Mouse (Mus musculus) embryonic stem cell, embryonic (primary cell): ENCODE data around the gene Ptma.

Source experiments
- CTCF ChIA-PET, 4 experiments: fragments of 300-600 bp in 2 of 4; fragments of 350-600 bp in 2 of 4; sonication (Branson Sonifier 250); formaldehyde crosslinking; loops; one replicate each; lab custom pipeline; 2022; ENCODE audit warnings: inconsistent platforms in 2 of 4; lab: Charles Lee
- POLR2A ChIA-PET, 4 experiments: fragments of 300-600 bp in 2 of 4; fragments of 350-600 bp in 2 of 4; sonication (Branson Sonifier 250); formaldehyde crosslinking; loops; one replicate each; lab custom pipeline; 2022; ENCODE audit warnings: antibody characterized with exemption in 4 of 4, inconsistent platforms in 1 of 4; lab: Charles Lee

Ptma gene

DNA sequence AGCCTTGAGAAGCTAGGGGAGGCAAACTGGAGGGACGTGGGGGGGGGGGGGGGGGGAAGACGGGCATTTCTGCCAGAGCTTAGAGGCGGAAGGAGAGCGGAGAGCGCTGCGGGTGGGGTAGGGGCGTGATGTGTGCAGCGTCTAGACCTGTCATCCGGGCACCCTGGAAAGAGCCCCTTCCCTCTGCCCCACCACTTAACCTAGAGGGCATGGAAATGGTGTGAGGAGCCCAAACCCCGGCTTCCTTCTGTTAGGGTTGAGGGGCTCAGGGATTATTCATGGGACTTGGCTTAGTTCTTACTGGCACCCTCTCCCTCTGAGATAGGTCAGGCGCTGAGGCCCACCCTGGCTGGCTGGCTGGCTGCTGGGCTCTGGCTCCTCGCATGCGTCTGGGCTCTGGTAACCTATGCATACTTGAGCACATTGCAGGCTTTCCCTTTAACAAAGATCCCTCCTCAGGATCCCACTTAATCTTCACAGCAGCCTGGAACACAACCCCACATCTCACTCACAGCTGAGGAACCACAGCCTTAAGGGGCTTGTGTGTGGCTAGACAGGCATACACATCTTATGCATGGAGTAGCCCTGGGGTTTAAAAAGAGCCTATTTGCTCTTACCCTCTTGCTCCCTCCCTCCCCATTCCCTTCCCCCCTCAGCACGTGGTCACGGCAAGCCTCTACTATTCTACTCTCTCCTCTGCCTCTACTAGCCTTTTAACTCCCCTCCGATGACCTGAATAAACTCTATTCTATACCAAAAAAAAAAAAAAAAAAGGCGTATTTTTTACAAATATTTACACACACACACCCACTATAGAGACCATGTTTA is 24.1 kb upstream of the Ptma start:
- ChIA-PET POLR2A (interaction anchor here (0.6 to 45.9 kb wide), 16 partner anchors 0 to 67 kb away, joined by 3 to 3848 read pairs (median 142); partner anchors contain the start of gene Ptma (in 3 of the 4)), CTCF (interaction anchor here in 3 of 4 experiments (0.5 to 9.9 kb wide), 18 partner anchors 12 to 91 kb away, joined by 3 to 142 read pairs (median 6); partner anchors contain the start of gene Ptma (in 1 of the 3))

DNA sequence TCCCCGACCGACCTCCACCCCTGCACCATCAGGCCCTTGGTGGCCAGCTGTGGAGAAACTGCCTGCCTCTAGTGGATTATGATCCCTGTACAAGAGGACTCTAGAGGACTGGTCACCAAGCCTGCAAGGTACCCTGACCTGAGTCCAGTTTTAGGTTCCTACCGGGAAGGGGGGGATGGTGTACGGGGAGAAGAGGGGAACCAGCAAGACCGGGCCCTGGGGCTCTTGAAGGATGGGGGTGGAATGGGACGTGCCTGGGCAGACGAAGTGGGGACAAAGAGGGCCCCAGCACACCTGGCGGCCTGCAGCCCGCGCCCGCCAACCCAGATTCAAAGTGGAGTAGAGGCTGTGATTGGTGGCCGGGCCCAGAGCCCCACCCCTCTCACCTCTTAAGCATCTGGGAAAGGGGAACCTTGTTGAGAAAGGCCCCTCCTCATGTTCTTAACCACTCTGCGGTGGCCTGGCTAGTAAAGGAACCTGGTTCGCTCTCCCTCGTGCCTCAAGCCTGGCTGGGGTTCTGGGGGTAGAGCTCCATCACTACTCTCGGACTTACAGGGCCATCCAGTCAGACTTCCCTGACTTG is 23.3 kb upstream of the Ptma start:
- ChIA-PET POLR2A (interaction anchor here (0.7 to 45.9 kb wide), 76 partner anchors 1 to 683 kb away, joined by 3 to 3848 read pairs (median 7); partner anchors contain the start of genes Ptma (in 4 of the 4), Ncl (in 3 of the 4), Cops7b (in 1 of the 4) and Pde6d (in 1 of the 4)), CTCF (interaction anchor here (0.5 to 9.9 kb wide), 39 partner anchors 9 to 128 kb away, joined by 3 to 142 read pairs (median 5); partner anchors contain the start of gene Ptma (in 3 of the 4))

DNA sequence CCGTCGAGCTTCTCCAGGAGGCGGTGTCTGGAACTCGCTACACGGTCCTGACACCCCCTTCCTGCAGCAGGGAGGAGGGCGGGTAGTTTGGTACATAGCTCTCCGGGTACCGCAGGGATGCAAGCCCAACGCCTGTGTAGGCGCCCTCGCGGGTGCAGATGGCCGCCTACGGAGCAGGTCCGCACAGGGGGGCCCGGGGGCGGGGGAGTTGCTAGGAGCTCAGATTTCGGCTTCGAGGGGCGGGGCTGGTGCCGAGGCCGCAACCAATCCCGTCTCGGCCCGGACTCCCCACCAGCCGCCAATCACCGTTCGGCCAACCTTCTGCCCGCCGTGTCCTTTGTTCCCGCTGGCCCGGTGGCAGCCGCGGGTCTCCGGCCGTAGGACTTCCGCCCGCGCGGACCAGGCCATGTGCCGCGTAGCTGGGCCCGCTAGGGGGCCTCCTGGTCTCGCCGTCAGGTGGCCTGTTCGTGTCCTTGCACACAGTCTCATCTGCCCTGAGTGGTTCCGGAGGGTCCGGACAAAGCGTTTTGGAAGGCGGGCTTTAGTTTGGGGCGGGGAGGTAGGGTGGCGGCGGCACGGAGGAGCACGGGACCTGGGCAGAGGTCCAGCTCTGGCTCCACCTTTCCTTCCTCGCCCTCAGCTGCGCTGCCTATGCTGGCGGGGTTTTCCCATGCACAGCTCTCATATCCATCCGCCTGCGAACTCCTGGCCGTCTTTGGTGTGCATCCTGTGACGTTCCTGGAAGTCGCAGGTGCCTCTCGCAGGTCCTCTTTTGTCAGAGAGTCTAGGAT is 22.4 kb upstream of the Ptma start:
- POLR2A ChIA-PET: interaction anchor here (0.5 to 45.9 kb wide), 93 partner anchors 2 to 722 kb away, joined by 3 to 3848 read pairs (median 5); partner anchors contain the start of genes Ptma (in 4 of the 4), Ncl (in 3 of the 4), Cops7b (in 1 of the 4) and Pde6d (in 1 of the 4)
- CTCF ChIA-PET: interaction anchor here (0.5 to 9.9 kb wide), 49 partner anchors 8 to 770 kb away, joined by 3 to 142 read pairs (median 4); partner anchors contain the start of gene Ptma (in 3 of the 4)

DNA sequence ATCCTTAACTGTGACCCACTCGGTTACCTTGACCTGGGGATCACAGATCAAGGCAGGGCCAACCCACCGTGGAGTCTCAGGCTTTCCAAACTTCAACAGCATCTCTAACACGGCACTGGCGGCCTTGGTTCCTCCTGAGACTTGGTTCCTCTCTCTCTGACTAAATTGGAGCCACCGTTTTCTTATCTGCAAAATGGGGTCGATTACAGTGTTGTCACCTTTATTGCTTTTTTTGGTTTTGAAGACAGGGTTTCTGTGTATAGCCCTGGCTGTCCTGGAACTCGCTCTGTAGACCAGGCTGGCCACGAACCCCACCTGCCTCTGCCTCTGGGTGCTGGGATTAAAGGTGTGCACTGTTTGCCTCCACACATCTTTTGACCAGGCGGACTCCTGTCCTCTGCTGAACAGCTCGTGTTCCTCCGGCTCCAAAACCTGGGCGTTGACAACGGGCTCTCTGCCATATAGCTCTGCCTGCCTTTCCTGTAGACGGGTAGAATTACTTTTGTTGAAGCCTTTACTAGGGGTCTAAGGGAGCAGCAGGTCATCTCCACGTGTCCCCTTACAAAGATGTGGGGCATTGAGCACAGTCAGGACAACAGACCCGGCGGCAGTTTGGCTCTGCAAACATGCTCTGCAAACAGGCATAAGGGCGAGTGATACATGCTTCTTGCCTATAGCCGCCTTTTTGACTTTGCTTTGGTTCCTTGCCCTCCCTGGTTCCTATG is 21.7 kb upstream of the Ptma start:
- POLR2A ChIA-PET: interaction anchor here (0.6 to 45.9 kb wide), 65 partner anchors 3 to 721 kb away, joined by 3 to 3848 read pairs (median 7); partner anchors contain the start of genes Ptma (in 4 of the 4), Ncl (in 3 of the 4), Cops7b (in 1 of the 4) and Pde6d (in 1 of the 4)
- CTCF ChIA-PET: interaction anchor here (0.8 to 9.9 kb wide), 34 partner anchors 8 to 145 kb away, joined by 3 to 142 read pairs (median 4); partner anchors contain the start of gene Ptma (in 2 of the 4)

DNA sequence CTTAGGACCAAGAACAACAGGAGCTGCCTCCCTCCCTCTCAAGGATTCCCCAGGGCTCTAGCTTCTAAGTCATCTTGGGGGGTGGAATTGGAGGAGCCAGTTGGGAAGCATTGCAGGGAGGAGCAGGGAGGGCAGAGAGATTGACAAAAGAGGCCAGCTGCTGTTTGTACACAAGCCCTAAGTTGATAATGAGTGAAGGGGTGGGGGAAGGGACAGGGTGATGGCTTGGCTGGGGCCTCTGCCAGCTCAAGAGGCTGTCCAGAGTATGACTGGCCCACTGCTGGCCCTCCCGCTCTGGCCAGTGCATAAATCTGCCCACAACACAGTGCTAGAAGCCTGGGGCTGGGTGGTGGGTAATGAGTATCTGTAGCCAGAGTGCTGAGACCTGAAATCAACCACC is 21.1 kb upstream of the Ptma start:
- ChIA-PET POLR2A (interaction anchor here (0.9 to 45.9 kb wide), 25 partner anchors 3 to 146 kb away, joined by 3 to 3848 read pairs (median 27); partner anchors contain the start of genes Ptma (in 4 of the 4), Ncl (in 2 of the 4), Cops7b (in 1 of the 4) and Pde6d (in 1 of the 4)), CTCF (interaction anchor here (0.8 to 9.9 kb wide), 14 partner anchors 9 to 116 kb away, joined by 3 to 142 read pairs (median 4); partner anchors contain the start of gene Ptma (in 2 of the 4))

DNA sequence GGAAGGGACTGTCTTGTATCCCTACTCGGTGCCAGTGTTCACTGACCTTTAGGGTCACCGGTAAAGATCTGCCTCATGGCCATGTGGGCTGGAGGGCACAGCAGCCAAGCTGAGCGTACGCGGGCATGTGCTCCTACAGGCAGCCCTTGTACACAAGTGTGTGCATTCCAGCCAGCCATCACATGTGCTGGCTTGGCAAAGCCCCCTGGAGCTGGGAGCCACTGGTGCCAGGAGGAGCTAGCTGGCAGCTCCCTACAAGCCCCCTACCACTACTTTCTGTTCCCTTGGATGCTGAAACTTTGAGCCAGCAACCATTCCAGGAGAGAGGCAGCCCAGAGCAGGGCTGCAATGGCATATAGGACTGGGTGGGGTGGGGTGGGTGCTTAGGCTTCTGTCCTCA is 20.1 kb upstream of the Ptma start:
- ChIA-PET POLR2A (interaction anchor here (0.6 to 45.9 kb wide), 19 partner anchors 4 to 148 kb away, joined by 3 to 3848 read pairs (median 7); partner anchors contain the start of genes Ptma (in 4 of the 4) and Ncl (in 1 of the 4)), CTCF (interaction anchor here in 3 of 4 experiments (0.7 to 9.9 kb wide), 8 partner anchors 8 to 39 kb away, joined by 3 to 142 read pairs (median 4); partner anchors contain the start of gene Ptma (in 1 of the 3))

DNA sequence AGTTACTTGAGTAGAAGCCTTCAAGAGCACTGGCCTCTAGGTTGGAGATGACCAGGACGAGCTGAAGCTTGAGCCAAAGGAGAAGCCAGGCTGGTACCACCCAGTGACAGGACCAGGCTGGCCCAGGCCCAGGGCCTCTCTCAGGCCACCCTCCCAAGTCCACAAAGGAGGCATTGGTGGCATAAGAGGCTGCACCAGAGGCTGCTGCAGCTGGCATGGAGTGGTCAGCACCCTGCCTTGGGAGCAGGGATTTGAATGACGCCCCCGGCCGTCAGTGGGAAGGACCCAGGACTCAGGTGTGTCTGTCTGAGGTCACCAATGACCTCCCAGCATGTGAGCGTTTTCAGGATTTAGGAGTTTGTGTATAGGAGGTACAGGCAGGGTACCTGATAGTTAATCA is 18.7 kb upstream of the Ptma start:
- POLR2A ChIA-PET: interaction anchor here (0.8 to 45.9 kb wide), 18 partner anchors 6 to 148 kb away, joined by 3 to 3848 read pairs (median 62); partner anchors contain the start of genes Ptma (in 4 of the 4) and Ncl (in 1 of the 4)
- CTCF ChIA-PET: interaction anchor here in 3 of 4 experiments (0.7 to 5.1 kb wide), 5 partner anchors 13 to 60 kb away, joined by 3 to 19 read pairs (median 3); partner anchors contain the start of gene Ptma (in 1 of the 3)

DNA sequence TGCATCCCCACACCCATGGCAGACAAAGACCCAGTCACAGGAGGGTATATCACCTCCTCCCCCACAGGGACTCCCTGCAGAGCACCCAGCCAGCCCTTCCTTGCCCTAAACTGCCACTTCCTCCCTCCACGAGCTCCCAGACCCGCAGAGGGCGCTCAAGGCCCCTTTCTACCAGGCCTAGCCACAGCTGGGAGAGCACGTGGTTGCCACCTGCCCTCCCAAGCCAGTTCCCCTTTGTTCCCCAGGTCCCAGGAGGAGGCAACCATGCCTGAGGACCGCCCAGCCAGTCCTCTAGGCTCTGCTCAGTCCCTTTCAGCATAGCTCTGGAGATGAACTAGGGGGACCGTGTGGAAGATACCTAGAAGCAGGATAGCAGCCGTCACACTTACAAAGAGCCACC is 17.1 kb upstream of the Ptma start:
- ChIA-PET CTCF (interaction anchor here (0.6 to 4.6 kb wide), 31 partner anchors 8 to 78 kb away, joined by 3 to 67 read pairs (median 7); partner anchors contain the start of gene Ptma (in 2 of the 4)), POLR2A (interaction anchor here (0.6 to 45.9 kb wide), 34 partner anchors 6 to 150 kb away, joined by 3 to 3848 read pairs (median 6); partner anchors contain the start of genes Ptma (in 4 of the 4), Ncl (in 2 of the 4), Pde6d (in 2 of the 4) and Cops7b (in 1 of the 4))

DNA sequence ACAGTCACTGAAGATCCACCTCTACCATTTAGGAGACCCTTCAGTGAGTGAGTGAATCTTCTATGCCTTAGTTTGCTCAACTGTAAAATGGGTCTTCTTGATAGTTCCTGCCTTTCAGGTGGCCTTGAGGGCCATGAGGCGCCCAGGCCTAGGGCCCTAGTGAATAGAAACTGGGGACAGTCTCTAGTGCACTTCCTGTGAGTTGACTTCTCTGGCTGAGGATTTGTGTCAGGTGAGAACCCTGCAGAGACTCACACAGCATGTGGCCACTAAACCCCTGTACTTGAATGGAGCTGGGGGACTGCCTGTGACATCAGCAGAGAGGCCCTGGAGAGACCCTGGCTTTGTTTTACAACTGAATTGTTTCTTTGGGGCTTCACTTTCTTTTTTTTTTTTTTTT is 16.3 kb upstream of the Ptma start:
- POLR2A ChIA-PET: interaction anchor here (0.5 to 45.9 kb wide), 42 partner anchors 5 to 447 kb away, joined by 3 to 3848 read pairs (median 5); partner anchors contain the start of genes Ptma (in 4 of the 4), Ncl (in 3 of the 4), Cops7b (in 1 of the 4) and Pde6d (in 1 of the 4)
- CTCF ChIA-PET: interaction anchor here (0.6 to 4.6 kb wide), 20 partner anchors 8 to 121 kb away, joined by 3 to 67 read pairs (median 8); partner anchors contain the start of gene Ptma (in 2 of the 4)

DNA sequence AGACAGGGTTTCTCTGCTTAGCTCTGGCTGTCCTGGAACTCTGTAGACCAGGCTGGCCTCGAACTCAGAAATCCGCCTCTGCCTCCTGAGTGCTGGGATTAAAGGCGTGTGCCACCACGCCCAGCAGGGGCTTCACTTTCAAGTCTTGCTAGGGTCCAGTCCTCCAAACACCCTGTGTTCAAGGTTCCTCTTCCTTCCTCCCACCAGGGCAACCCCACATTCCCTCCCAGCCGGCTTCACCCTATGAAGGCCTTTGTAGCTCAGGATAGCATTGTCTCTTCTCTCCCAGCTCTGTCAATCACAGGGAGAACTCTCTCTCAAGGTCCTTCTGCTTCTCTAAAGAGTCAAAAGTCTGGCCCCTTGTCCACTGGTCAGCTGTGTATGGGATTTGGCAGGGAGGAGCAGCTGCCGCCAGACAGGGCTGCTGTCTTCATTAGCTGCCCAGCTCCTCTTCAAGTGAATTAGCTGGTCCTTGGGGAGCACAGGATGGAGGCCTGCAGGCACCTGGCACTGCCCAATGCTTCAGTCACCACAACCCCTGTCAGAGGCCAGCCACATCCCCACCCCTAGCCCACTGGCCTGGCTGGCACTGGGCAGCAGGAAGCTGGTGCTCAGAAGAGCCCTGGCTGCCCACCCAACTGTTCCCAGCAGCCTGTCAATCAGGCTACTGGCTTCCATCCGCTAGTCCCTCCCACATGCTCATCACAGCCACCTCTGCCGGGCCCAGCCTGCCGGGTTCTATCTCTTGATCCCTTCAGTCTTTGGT is 15.7 kb upstream of the Ptma start:
- ChIA-PET POLR2A (interaction anchor here (0.5 to 45.9 kb wide), 40 partner anchors 4 to 447 kb away, joined by 3 to 3848 read pairs (median 5); partner anchors contain the start of genes Ptma (in 4 of the 4), Ncl (in 3 of the 4), Cops7b (in 1 of the 4) and Pde6d (in 1 of the 4)), CTCF (interaction anchor here (0.6 to 4.6 kb wide), 17 partner anchors 8 to 122 kb away, joined by 3 to 67 read pairs (median 9); partner anchors contain the start of gene Ptma (in 2 of the 4))

DNA sequence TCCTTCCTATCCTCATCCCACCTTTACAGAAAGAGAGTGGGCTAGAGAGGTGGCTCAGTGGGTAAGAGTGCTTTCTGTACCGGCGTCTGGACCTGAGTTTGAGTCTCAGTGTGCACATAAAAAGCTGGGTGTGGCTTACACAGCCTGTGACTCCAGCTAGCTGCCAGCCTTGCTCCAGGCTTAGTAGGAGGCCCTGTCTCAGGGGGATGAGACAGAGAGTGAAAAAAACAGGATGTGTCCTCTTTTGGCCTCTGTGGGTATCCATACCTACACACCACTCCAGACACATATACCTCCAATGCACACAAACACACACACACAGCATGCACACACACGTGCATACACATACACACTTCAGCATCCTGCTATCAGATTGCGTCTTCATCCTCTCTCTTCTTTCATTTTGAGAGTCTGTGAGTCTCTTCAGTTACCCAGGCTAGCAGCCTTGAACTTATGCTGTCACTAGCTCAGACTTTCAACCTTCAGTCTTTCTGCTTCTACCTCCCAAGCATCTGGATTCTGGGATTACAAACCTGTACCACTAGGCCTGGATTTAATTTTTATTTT is 14.3 kb upstream of the Ptma start:
- ChIA-PET POLR2A (interaction anchor here (0.5 to 45.9 kb wide), 17 partner anchors 3 to 153 kb away, joined by 3 to 3848 read pairs (median 27); partner anchors contain the start of genes Ptma (in 4 of the 4) and Ncl (in 2 of the 4)), CTCF (interaction anchor here (0.7 to 4.6 kb wide), 10 partner anchors 8 to 65 kb away, joined by 3 to 67 read pairs (median 3); partner anchors contain the start of gene Ptma (in 1 of the 4))

DNA sequence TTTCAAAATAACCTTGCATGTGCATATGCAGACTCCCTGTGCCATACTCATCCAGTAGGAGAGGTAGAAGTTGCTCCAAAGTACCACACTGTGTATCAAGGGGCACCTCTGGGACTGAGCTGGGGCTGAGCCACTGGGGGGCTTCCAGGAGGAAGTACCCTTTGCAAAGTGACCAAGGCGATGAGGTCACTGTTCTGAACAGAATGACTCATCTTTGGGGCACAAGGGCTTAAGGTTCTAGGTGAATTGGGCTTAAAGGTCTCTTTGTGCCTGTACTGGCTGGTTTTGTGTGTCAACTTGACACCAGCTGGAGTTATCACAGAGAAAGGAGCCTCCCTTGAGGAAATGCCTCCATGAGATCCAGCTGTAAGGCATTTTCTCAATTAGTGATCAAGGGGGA is 13.5 kb upstream of the Ptma start:
- CTCF ChIA-PET: interaction anchor here in 2 of 4 experiments (0.7 to 2.3 kb wide), 5 partner anchors 9 to 446 kb away, joined by 3 to 8 read pairs (median 3); no protein-coding TSS in a partner anchor
- POLR2A ChIA-PET: interaction anchor here (0.7 to 45.9 kb wide), 13 partner anchors 2 to 154 kb away, joined by 3 to 3848 read pairs (median 457); partner anchors contain the start of genes Ptma (in 4 of the 4) and Ncl (in 2 of the 4)

DNA sequence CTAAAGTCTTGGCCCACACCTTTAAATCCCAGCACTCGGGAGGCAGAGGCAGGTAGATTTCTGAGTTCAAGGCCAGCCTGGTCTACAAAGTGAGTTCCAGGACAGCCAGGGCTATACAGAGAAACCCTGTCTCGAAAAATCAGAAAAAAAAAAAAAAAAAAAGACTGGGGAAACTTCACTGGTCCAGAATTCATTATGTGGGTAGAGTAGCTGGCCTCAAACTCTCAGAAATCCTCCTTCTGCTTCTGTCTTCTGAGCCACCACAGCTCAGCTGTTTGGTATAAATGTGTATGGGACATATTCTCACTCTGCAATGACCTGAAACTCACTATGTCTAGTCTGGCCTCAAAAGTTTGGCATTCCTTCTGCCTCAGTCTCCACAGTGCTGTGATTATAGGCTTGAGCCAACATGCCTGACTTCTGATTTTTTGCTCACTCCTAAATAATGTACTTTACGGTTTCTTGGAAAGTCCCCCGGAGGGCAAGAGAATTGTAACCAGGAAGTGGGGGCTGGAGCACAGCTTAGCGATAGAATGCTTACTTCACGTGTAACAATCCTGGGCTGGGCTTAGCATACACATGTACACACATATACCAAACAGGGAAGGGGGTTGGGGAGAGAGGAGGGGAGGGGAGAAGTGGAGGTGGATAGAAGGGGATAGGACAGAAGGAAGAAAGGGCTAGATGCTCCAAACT is 10.7 kb upstream of the Ptma start:
- CTCF ChIA-PET: interaction anchor here in 2 of 4 experiments (0.6 to 1.1 kb wide), 3 partner anchors 34 to 430 kb away, joined by 3 read pairs; no protein-coding TSS in a partner anchor
- POLR2A ChIA-PET: interaction anchor here in 3 of 4 experiments (1.9 to 45.9 kb wide), 8 partner anchors 0 to 47 kb away, joined by 7 to 3848 read pairs (median 2220); partner anchors contain the start of gene Ptma (in 3 of the 3)
